Mouse (Mus musculus) liver, embryonic 12.5 days (tissue): ENCODE data around the gene Prkag3. TPM values are rescaled to one million over a fixed set of nuclear protein-coding genes. Genes with fewer than 3 reads are reported as not detected.

Experiments
- polyA plus RNA-seq: library from polyadenylated mRNA; unstranded; fragments of >200 nt; fragmentation: Nextera tagmentation; extraction: Ambion mirVana; gene quantifications from 2 replicates; pipeline ENCODE4 v1.2.1, GENCODE M21; 2016

The Prkag3 gene
- polyA plus RNA-seq, 1 experiment from 2014 or later: not detected

Other genes with a start within 250 kb of the Prkag3 start
- gene Cnot9, start 243.2 kb downstream of the Prkag3 start, polyA plus RNA-seq: 51.6 and 52.4 TPM in 2 replicates
- gene Plcd4, start 206.3 kb downstream of the Prkag3 start, polyA plus RNA-seq: 0.12 and 0.14 TPM in 2 replicates
- gene Usp37, start 204.9 kb downstream of the Prkag3 start, polyA plus RNA-seq: 19.2 and 19.9 TPM in 2 replicates
- gene Zfp142, start 161.0 kb downstream of the Prkag3 start, polyA plus RNA-seq: 3.8 and 3.9 TPM in 2 replicates
- gene Bcs1l, start 160.9 kb downstream of the Prkag3 start, polyA plus RNA-seq: 16.2 and 16.3 TPM in 2 replicates
- gene Rnf25, start 147.8 kb downstream of the Prkag3 start, polyA plus RNA-seq: 14.7 and 15.9 TPM in 2 replicates
- gene Stk36, start 147.8 kb downstream of the Prkag3 start, polyA plus RNA-seq: 0.75 and 1.2 TPM in 2 replicates
- gene Ttll4, start 87.5 kb downstream of the Prkag3 start, polyA plus RNA-seq: 15.4 and 17.8 TPM in 2 replicates
- 2.3 and 2.8 TPM in 2 replicates for gene Cyp27a1, start 35.6 kb downstream of the Prkag3 start, polyA plus RNA-seq
- 0.13 and 0.86 TPM in 2 replicates for gene Wnt6, start 22.7 kb upstream of the Prkag3 start, polyA plus RNA-seq
- gene Wnt10a, start 42.3 kb upstream of the Prkag3 start, polyA plus RNA-seq: not detected in 2 replicates
- not detected in 2 replicates for gene Cdk5r2, start 105.7 kb upstream of the Prkag3 start, polyA plus RNA-seq
- 0.29 and 0.36 TPM in 2 replicates for gene Fev, start 136.2 kb upstream of the Prkag3 start, polyA plus RNA-seq
- not detected in 2 replicates for gene Cryba2, start 143.9 kb upstream of the Prkag3 start, polyA plus RNA-seq
- gene Cfap65, start 186.4 kb upstream of the Prkag3 start, polyA plus RNA-seq: not detected in 2 replicates
- 2.9 and 3.0 TPM in 2 replicates for gene Ihh, start 202.5 kb upstream of the Prkag3 start, polyA plus RNA-seq